Comparison of ENCODE assay signal across 12 mouse cellular contexts in the genomic region with DNA sequence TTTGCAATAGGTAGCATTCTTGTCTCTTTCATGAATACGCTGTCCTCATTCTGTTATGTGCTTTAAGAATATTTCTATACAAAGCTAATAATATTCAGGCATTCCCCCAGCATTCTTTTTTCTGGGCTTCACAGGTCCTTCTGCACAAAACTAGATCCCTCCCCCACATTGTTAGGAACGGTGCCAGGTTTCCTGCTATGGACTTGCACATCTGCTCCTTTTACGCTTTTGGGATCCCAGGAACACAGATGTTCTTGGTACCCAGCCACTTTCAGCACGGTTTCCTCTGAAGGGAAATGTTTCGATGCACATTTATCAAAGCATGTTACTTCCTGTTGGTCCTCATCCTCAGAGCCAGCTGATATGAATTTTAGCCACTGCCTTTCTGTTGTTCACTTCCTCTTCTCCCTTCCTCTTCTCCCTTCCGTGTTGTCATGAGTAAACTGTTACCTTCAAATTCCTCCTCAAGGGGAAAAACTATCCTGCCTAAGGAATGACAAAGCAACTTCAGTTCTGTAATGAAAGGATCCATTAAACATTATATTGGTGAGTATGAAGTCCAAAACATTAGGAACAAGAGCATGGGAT.
DNase-seq lines count a peak whose midpoint lies in the region; ATAC-seq and TF ChIP-seq lines count a peak whose summit lies in the region.
"Had no signal": no experiment of that assay in that cellular context is flagged by ENCODE, and none has a peak within 500 bp of the region (broad histone marks: within the 10 kb centered on the region; RNA-seq: fewer than 3 reads in every experiment).

No protein-coding gene starts in this region.

- 46% methylated on average over 6 of the region's 6 CpGs for WGBS in heart, embryonic 12.5 days
- 31% methylated on average over 6 of the region's 6 CpGs for WGBS in lung, postnatal 0 days
- 28% methylated on average over 6 of the region's 6 CpGs for WGBS in lung, adult 2 months

- no peak for TF ChIP-seq POLR2A in lung, adult 2 months (IDR thresholded peaks at IDR 0.05; ENCODE audit: borderline replicate concordance, extremely low read depth, low read depth, low read length)

- intact Hi-C loops in heart, postnatal 14 days (cut with DNase I): no loop called here

- no peak overlapping the region for H3K9ac ChIP-seq in heart, embryonic 12.5 days
- no peak overlapping the region for H3K9ac ChIP-seq in lung, postnatal 0 days (replicated peaks; ENCODE audit: low read depth)
- H3K9ac ChIP-seq: limb, embryonic 12.5 days; neural tube, embryonic 13.5 days had no signal

- DNase-seq in adrenal gland, postnatal 10 days: peak; percentile 7
- DNase-seq in adrenal gland, adult 8-10 months: no peak
- DNase-seq in heart, postnatal 14 days: peak; percentile 3 to 25
- peak; percentile 15 for DNase-seq in lung, postnatal 0 days (ENCODE audit: low spot score)
- DNase-seq in lung, adult 2 months: no peak
- DNase-seq in forelimb bud, embryonic 11.5 days (ENCODE audit: low read depth, low spot score): peak; percentile 30
- no peak for DNase-seq in thymus, postnatal 10 days (ENCODE audit: low spot score in 2 of 2)
- DNase-seq: cerebellum, adult 18-20 months had no signal

- no peak overlapping the region for H3K4me2 ChIP-seq in heart, embryonic 12.5 days
- no peak overlapping the region for H3K4me2 ChIP-seq in lung, postnatal 0 days (replicated peaks; ENCODE audit: low read depth, low read length)
- H3K4me2 ChIP-seq: limb, embryonic 12.5 days; neural tube, embryonic 13.5 days had no signal

- H3K4me1 ChIP-seq in heart, embryonic 12.5 days (replicated peaks): 0 out of 2 replicates have a peak, but pooled peaks cover 3% of the 10 kb centered on the region
- no peaks in the 10 kb centered on the region for H3K4me1 ChIP-seq in lung, postnatal 0 days (ENCODE audit: insufficient read depth, low read depth, low read length)
- no peaks in the 10 kb centered on the region for H3K4me1 ChIP-seq in lung, adult 2 months (ENCODE audit: control insufficient read depth, insufficient read depth, low read length)
- H3K4me1 ChIP-seq: neural tube, embryonic 13.5 days had no signal

- TF ChIP-seq CTCF in lung, postnatal 0 days (IDR thresholded peaks at IDR 0.05): no peak
- TF ChIP-seq CTCF in lung, adult 2 months (IDR thresholded peaks at IDR 0.05; ENCODE audit: insufficient read depth, low read length): no peak

- H3K36me3 ChIP-seq in heart, embryonic 12.5 days: no peaks in the 10 kb centered on the region
- H3K36me3 ChIP-seq in lung, postnatal 0 days (ENCODE audit: insufficient read depth, low read length): no peaks in the 10 kb centered on the region
- H3K36me3 ChIP-seq: limb, embryonic 12.5 days; neural tube, embryonic 13.5 days had no signal

- no peaks in the 10 kb centered on the region for H3K27me3 ChIP-seq in heart, embryonic 12.5 days (replicated peaks)
- H3K27me3 ChIP-seq in lung, postnatal 0 days (replicated peaks; ENCODE audit: insufficient read depth, low read length): no peaks in the 10 kb centered on the region
- H3K27me3 ChIP-seq: limb, embryonic 12.5 days; neural tube, embryonic 13.5 days had no signal

- no peak for TF ChIP-seq EP300 in lung, postnatal 0 days (IDR thresholded peaks at IDR 0.05)

- H3K27ac ChIP-seq in heart, embryonic 12.5 days (ENCODE audit: poor library complexity, severe bottlenecking): no peak overlapping the region
- H3K27ac ChIP-seq in lung, postnatal 0 days (ENCODE audit: low read length): no peak overlapping the region
- H3K27ac ChIP-seq: layer of hippocampus, adult 2 months; limb, embryonic 12.5 days; neural tube, embryonic 13.5 days had no signal

- H3K4me3 ChIP-seq in heart, embryonic 12.5 days: no peak overlapping the region
- no peak overlapping the region for H3K4me3 ChIP-seq in lung, postnatal 0 days (ENCODE audit: low read depth, low read length)
- no peak overlapping the region for H3K4me3 ChIP-seq in lung, adult 2 months (replicated peaks; ENCODE audit: extremely low read depth, low read depth, low read length)
- H3K4me3 ChIP-seq: layer of hippocampus, adult 2 months; limb, embryonic 12.5 days; neural tube, embryonic 13.5 days had no signal

- H3K9me3 ChIP-seq in heart, embryonic 12.5 days (replicated peaks): no peaks in the 10 kb centered on the region
- no peaks in the 10 kb centered on the region for H3K9me3 ChIP-seq in lung, postnatal 0 days (ENCODE audit: low read length)
- H3K9me3 ChIP-seq: limb, embryonic 12.5 days; neural tube, embryonic 13.5 days had no signal

- ATAC-seq in heart, embryonic 12.5 days (ENCODE audit: insufficient number of reproducible peaks, low FRiP score): no peak
- ATAC-seq in lung, postnatal 0 days: no peak

Comparison
In these comparisons a context has a peak if more than half of its experiments do, and no peak if none do; other contexts are left out.
1. DNase-seq: peak in adrenal gland, postnatal 10 days (single experiment), heart, postnatal 14 days (2 of 2), lung, postnatal 0 days (single experiment) and forelimb bud, embryonic 11.5 days (single experiment); none in adrenal gland, adult 8-10 months (single experiment), lung, adult 2 months (single experiment) and thymus, postnatal 10 days (0 of 2).